Mouse (Mus musculus) cerebellum, adult 11-12 months (tissue): ENCODE measurements around the gene Upb1.

ENCODE experiments used
- DNase-seq: peaks from one replicate; pipeline ENCODE4 v3.0.0; 2022

Gene Upb1

GRCm38 (mm10) chr10:75428049-75429003 lies 27.4 kb downstream of the Upb1 start:
- no peak for DNase-seq

GRCm38 (mm10) chr10:75429004-75429380 lies 28.1 kb downstream of the Upb1 start:
- DNase-seq: no peak

- DNase-seq: peak; percentile 18
Measured at GRCm38 (mm10) chr10:75429522-75430146, 28.7 kb downstream of the Upb1 start.

- DNase-seq: no peak
Measured at GRCm38 (mm10) chr10:75430147-75430537, 29.2 kb downstream of the Upb1 start.

GRCm38 (mm10) chr10:75430633-75431032 lies 29.7 kb downstream of the Upb1 start:
- no peak for DNase-seq

- peak; percentile 63 for DNase-seq
Measured at GRCm38 (mm10) chr10:75436604-75437217, 35.8 kb downstream of the Upb1 start.

- no peak for DNase-seq
Measured at GRCm38 (mm10) chr10:75437284-75437683, 36.4 kb downstream of the Upb1 start.

GRCm38 (mm10) chr10:75438132-75438810 lies 37.4 kb downstream of the Upb1 start:
- DNase-seq: no peak

- DNase-seq: no peak
Measured at GRCm38 (mm10) chr10:75439211-75439811, 38.4 kb downstream of the Upb1 start.

GRCm38 (mm10) chr10:75440756-75441155 lies 39.8 kb downstream of the Upb1 start:
- no peak for DNase-seq

- DNase-seq: no peak
Measured at GRCm38 (mm10) chr10:75441800-75442199, 40.9 kb downstream of the Upb1 start.

GRCm38 (mm10) chr10:75443017-75443416 lies 42.1 kb downstream of the Upb1 start:
- no peak for DNase-seq

- no peak for DNase-seq
Measured at GRCm38 (mm10) chr10:75444111-75444826, 43.4 kb downstream of the Upb1 start.

- DNase-seq: no peak
Measured at GRCm38 (mm10) chr10:75445030-75445429, 44.1 kb downstream of the Upb1 start.

- DNase-seq: no peak
Measured at GRCm38 (mm10) chr10:75446501-75447083, 45.7 kb downstream of the Upb1 start.

- no peak for DNase-seq
Measured at GRCm38 (mm10) chr10:75447489-75447888, 46.6 kb downstream of the Upb1 start.

GRCm38 (mm10) chr10:75448806-75449420 lies 48.0 kb downstream of the Upb1 start:
- DNase-seq: no peak

GRCm38 (mm10) chr10:75450331-75450730 lies 49.4 kb downstream of the Upb1 start:
- DNase-seq: no peak

GRCm38 (mm10) chr10:75451036-75451786 lies 50.3 kb downstream of the Upb1 start:
- DNase-seq: peak; percentile 35
